Mouse (Mus musculus): ENCODE results near the gene Syn1. TPM values are rescaled to one million over a fixed set of nuclear protein-coding genes. Genes with fewer than 3 reads are reported as not detected.
A peak's percentile ranks its signal among the peaks of the same experiment; 100 is the strongest.

Syn1 gene
- 1.6 and 1.7 TPM in 2 replicates for total RNA-seq (2012; rRNA removed)

- Histone ChIP-seq H3K4me1 (ENCODE audit: control insufficient read depth in 2 of 2, insufficient read depth in 2 of 2, low read length in 2 of 2, poor library complexity in 1 of 2) (no peaks in the 10 kb centered on the region), H3K9ac (ENCODE audit: insufficient read depth, low read depth, low read length, poor library complexity, severe bottlenecking) (peak within 1 kb of the TSS; percentile 73), H3K9me3 (ENCODE audit: control insufficient read depth, insufficient read depth, low read depth, low read length) (no peaks in the 10 kb centered on the region), H3K36me3 (ENCODE audit: control insufficient read depth, insufficient read depth, low read length, poor library complexity, severe bottlenecking) (no peaks in the 10 kb centered on the region; the same call in 1 of the 2 replicates), H3K4me3 (ENCODE audit: insufficient read depth in 1 of 2, low read depth in 1 of 2, low read length in 2 of 2, poor library complexity in 1 of 2, severe bottlenecking in 1 of 2) (peak within 1 kb of the TSS; percentile 62 to 74), H3K27ac (ENCODE audit: insufficient read depth, low read depth, low read length, poor library complexity, severe bottlenecking) (no peak within 1 kb of the TSS; the same call in 1 of the 2 replicates)
- TF ChIP-seq ZNF384 (IDR thresholded peaks at IDR 0.05; ENCODE audit: low read depth, low read length): no peak
- peak; percentile 15; the same call in 1 of the 2 replicates for TF ChIP-seq HCFC1 (IDR thresholded peaks at IDR 0.05; ENCODE audit: borderline replicate concordance, insufficient read depth, low read length)
- DNase-seq (ENCODE audit: low read depth, low spot score): peak; percentile 76
- in situ Hi-C loops (cut with MboI; ENCODE audit: low sequenced_read_pairs in 2 of 2, unreplicated experiment in 2 of 2): no loop called here
Observed at GRCm38 (mm10) chrX:20920844-20921364, at the start of gene Syn1. TSS of gene Syn1 (minus strand) at chrX:20921004.

GRCm38 (mm10) chrX:20961477-20962378 is 40.9 kb upstream of the Syn1 start, which contains the start of gene Uxt:
TSS of gene Uxt (minus strand) at chrX:20962017.
- peak within 1 kb of the TSS; percentile 90 for H3K27ac ChIP-seq (ENCODE audit: insufficient read depth, low read depth, low read length, poor library complexity, severe bottlenecking)
- no peaks in the 10 kb centered on the region for H3K9me3 ChIP-seq (ENCODE audit: control insufficient read depth, insufficient read depth, low read depth, low read length)
- H3K9ac ChIP-seq (ENCODE audit: insufficient read depth, low read depth, low read length, poor library complexity, severe bottlenecking): peak within 1 kb of the TSS; percentile 88
- TF ChIP-seq ZNF384 (IDR thresholded peaks at IDR 0.05; ENCODE audit: low read depth, low read length) (no peak), HCFC1 (IDR thresholded peaks at IDR 0.05; ENCODE audit: borderline replicate concordance, insufficient read depth, low read length) (0 out of 2 replicates have a peak, but pooled peaks have one; percentile 16), ZC3H11A (IDR thresholded peaks at IDR 0.05; ENCODE audit: borderline replicate concordance, low read depth, low read length) (no peak), MAFK (IDR thresholded peaks at IDR 0.05; ENCODE audit: insufficient read depth, low read depth, low read length) (no peak), CHD2 (IDR thresholded peaks at IDR 0.05; ENCODE audit: low read depth, low read length) (0 out of 2 replicates have a peak, but pooled peaks have one; percentile 40)
- no peaks in the 10 kb centered on the region for H3K36me3 ChIP-seq (ENCODE audit: control insufficient read depth, insufficient read depth, low read length, poor library complexity, severe bottlenecking)
- no peaks in the 10 kb centered on the region for H3K4me1 ChIP-seq (ENCODE audit: control insufficient read depth in 2 of 2, insufficient read depth in 2 of 2, low read length in 2 of 2, poor library complexity in 1 of 2)
- in situ Hi-C loops (cut with MboI; ENCODE audit: low sequenced_read_pairs in 2 of 2, unreplicated experiment in 2 of 2): no loop called here
- DNase-seq (ENCODE audit: low read depth, low spot score): peak; percentile 77
- peak within 1 kb of the TSS; percentile 83 to 87 for H3K4me3 ChIP-seq (ENCODE audit: insufficient read depth in 1 of 2, low read depth in 1 of 2, low read length in 2 of 2, poor library complexity in 1 of 2, severe bottlenecking in 1 of 2)

- Histone ChIP-seq H3K4me1 (ENCODE audit: control insufficient read depth in 2 of 2, insufficient read depth in 2 of 2, low read length in 2 of 2, poor library complexity in 1 of 2) (no peaks in the 10 kb centered on the region), H3K36me3 (ENCODE audit: control insufficient read depth, insufficient read depth, low read length, poor library complexity, severe bottlenecking) (no peaks in the 10 kb centered on the region), H3K9me3 (ENCODE audit: control insufficient read depth, insufficient read depth, low read depth, low read length) (no peaks in the 10 kb centered on the region), H3K27ac (ENCODE audit: insufficient read depth, low read depth, low read length, poor library complexity, severe bottlenecking) (peak within 1 kb of the TSS; percentile 61), H3K4me3 (ENCODE audit: insufficient read depth in 1 of 2, low read depth in 1 of 2, low read length in 2 of 2, poor library complexity in 1 of 2, severe bottlenecking in 1 of 2) (peak within 1 kb of the TSS; percentile 65 to 85), H3K9ac (ENCODE audit: insufficient read depth, low read depth, low read length, poor library complexity, severe bottlenecking) (peak within 1 kb of the TSS; percentile 84)
- TF ChIP-seq CHD2 (IDR thresholded peaks at IDR 0.05; ENCODE audit: low read depth, low read length): peak; percentile 58; the same call in 1 of the 2 replicates
- no peak for TF ChIP-seq HCFC1 (IDR thresholded peaks at IDR 0.05; ENCODE audit: borderline replicate concordance, insufficient read depth, low read length)
- no peak for TF ChIP-seq ZC3H11A (IDR thresholded peaks at IDR 0.05; ENCODE audit: borderline replicate concordance, low read depth, low read length)
- TF ChIP-seq ZNF384 (IDR thresholded peaks at IDR 0.05; ENCODE audit: low read depth, low read length): no peak
- no peak for TF ChIP-seq MAFK (IDR thresholded peaks at IDR 0.05; ENCODE audit: insufficient read depth, low read depth, low read length)
- peak; percentile 71 for DNase-seq (ENCODE audit: low read depth, low spot score)
- in situ Hi-C loops (cut with MboI; ENCODE audit: low sequenced_read_pairs in 2 of 2, unreplicated experiment in 2 of 2): no loop called here
Observed at GRCm38 (mm10) chrX:20950191-20950880, 29.5 kb upstream of the Syn1 start, which contains the start of gene Elk1. TSS of gene Elk1 (minus strand) at chrX:20950608.

GRCm38 (mm10) chrX:20946055-20946454 is 25.3 kb upstream of the Syn1 start:
- Histone ChIP-seq H3K4me1 (ENCODE audit: control insufficient read depth in 2 of 2, insufficient read depth in 2 of 2, low read length in 2 of 2, poor library complexity in 1 of 2) (no peaks in the 10 kb centered on the region), H3K9ac (ENCODE audit: insufficient read depth, low read depth, low read length, poor library complexity, severe bottlenecking) (no peak overlapping the region), H3K27ac (ENCODE audit: insufficient read depth, low read depth, low read length, poor library complexity, severe bottlenecking) (no peak overlapping the region), H3K36me3 (ENCODE audit: control insufficient read depth, insufficient read depth, low read length, poor library complexity, severe bottlenecking) (no peaks in the 10 kb centered on the region), H3K4me3 (ENCODE audit: insufficient read depth in 1 of 2, low read depth in 1 of 2, low read length in 2 of 2, poor library complexity in 1 of 2, severe bottlenecking in 1 of 2) (no peak overlapping the region), H3K9me3 (ENCODE audit: control insufficient read depth, insufficient read depth, low read depth, low read length) (no peaks in the 10 kb centered on the region)
- in situ Hi-C loops (cut with MboI; ENCODE audit: low sequenced_read_pairs in 2 of 2, unreplicated experiment in 2 of 2): no loop called here
- no peak for DNase-seq (ENCODE audit: low read depth, low spot score)
- TF ChIP-seq MAFK (IDR thresholded peaks at IDR 0.05; ENCODE audit: insufficient read depth, low read depth, low read length) (no peak), HCFC1 (IDR thresholded peaks at IDR 0.05; ENCODE audit: borderline replicate concordance, insufficient read depth, low read length) (no peak), CHD2 (IDR thresholded peaks at IDR 0.05; ENCODE audit: low read depth, low read length) (no peak), ZC3H11A (IDR thresholded peaks at IDR 0.05; ENCODE audit: borderline replicate concordance, low read depth, low read length) (no peak), ZNF384 (IDR thresholded peaks at IDR 0.05; ENCODE audit: low read depth, low read length) (no peak)

All from ES-E14 (cell line).